Mouse (Mus musculus) kidney, adult 11 months (tissue): Measurements from ENCODE around the gene Cel.
"Not testable (repeated sequence)": the region's sequence is repeated elsewhere in the genome, so short reads cannot be mapped to it uniquely, and the experiment has no call there.

Source experiments
- DNase-seq: peaks from one replicate; pipeline ENCODE4 v3.0.0; 2022

Cel gene

GRCm38 (mm10) chr2:28517206-28517909 lies 45.8 kb downstream of the Cel start:
- DNase-seq = peak; percentile 83

- peak; percentile 64 for DNase-seq
These were observed 48.7 kb downstream of the Cel start for GRCm38 (mm10) chr2:28514489-28514888.

- peak; percentile 33 for DNase-seq
These were observed 49.5 kb downstream of the Cel start for GRCm38 (mm10) chr2:28513431-28514370.

- DNase-seq = peak; percentile 76
These were observed 50.3 kb downstream of the Cel start, which contains the start of gene Ralgds for GRCm38 (mm10) chr2:28512798-28513401. TSS of gene Ralgds (plus strand) at chr2:28513125.

GRCm38 (mm10) chr2:28511600-28511999 lies 51.6 kb downstream of the Cel start:
- DNase-seq = not testable (repeated sequence)

GRCm38 (mm10) chr2:28506291-28506690 lies 56.9 kb downstream of the Cel start:
- no peak for DNase-seq

GRCm38 (mm10) chr2:28505795-28506194 lies 57.4 kb downstream of the Cel start, which contains the start of gene Gm10134:
TSS of gene Gm10134 (plus strand) at chr2:28506095.
- DNase-seq = no peak
